Mouse (Mus musculus) CH12.LX (cell line): Measurements from ENCODE around the gene Dnajc2. TPM values are rescaled to one million over a fixed set of nuclear protein-coding genes. Genes with fewer than 3 reads are reported as not detected.

Source experiments
- DNase-seq: peaks from one replicate; pipeline ENCODE4 v3.0.0-alpha.2; 2013; ENCODE audit errors: extremely low read depth
- H3K27ac ChIP-seq: 2 replicates; pipeline ENCODE4 v1.5.1; 2012; ENCODE audit warnings: low read depth, mild to moderate bottlenecking, control low read depth, moderate library complexity; ENCODE audit not compliant: insufficient read depth
- H3K27me3 ChIP-seq: replicated peaks from 2 replicates; pipeline ENCODE3; 2012; ENCODE audit warnings: inconsistent platforms
- H3K36me3 ChIP-seq, 2 experiments: replicated peaks in 1 of 2; 2 replicates each; pipeline versions ENCODE3 to v1.6.1; 2012; ENCODE audit warnings: inconsistent platforms in 1 of 2, low read length in 1 of 2, mild to moderate bottlenecking in 1 of 2, mixed read lengths in 1 of 2, moderate library complexity in 1 of 2; ENCODE audit not compliant: control insufficient read depth in 1 of 2, insufficient read depth in 1 of 2
- H3K4me1 ChIP-seq, 2 experiments: 2 replicates each; pipeline ENCODE4 v1.6.1; 2012; ENCODE audit warnings: inconsistent platforms in 1 of 2, moderate library complexity in 1 of 2; ENCODE audit not compliant: insufficient read depth in 2 of 2, control insufficient read depth in 1 of 2
- H3K4me2 ChIP-seq: 2 replicates; pipeline ENCODE4 v1.6.1; 2012; ENCODE audit warnings: low read depth, mild to moderate bottlenecking, control low read depth; ENCODE audit not compliant: poor library complexity, insufficient read depth, severe bottlenecking
- H3K4me3 ChIP-seq, 3 experiments: fragments of 150-350 bp in 1 of 3; sonication (generic) in 1 of 3; replicated peaks in 1 of 3; 2 replicates each; pipeline versions ENCODE3 to v1.5.1; 2011 to 2012; ENCODE audit warnings: low read depth in 2 of 3, low read length in 2 of 3, mild to moderate bottlenecking in 2 of 3, moderate library complexity in 2 of 3, control low read depth in 1 of 3, improper control_type of control experiment in 1 of 3, inconsistent platforms in 1 of 3, mixed read lengths in 1 of 3; ENCODE audit not compliant: poor library complexity in 1 of 3
- H3K79me2 ChIP-seq: replicated peaks from 2 replicates; pipeline ENCODE4 v1.6.1; 2012; ENCODE audit warnings: mild to moderate bottlenecking, moderate library complexity; ENCODE audit not compliant: control insufficient read depth, poor library complexity, insufficient read depth, severe bottlenecking; ENCODE audit errors: extremely low read depth
- H3K9ac ChIP-seq: 2 replicates; pipeline ENCODE4 v1.6.1; 2012; ENCODE audit warnings: low read depth, mild to moderate bottlenecking, control low read depth, moderate library complexity; ENCODE audit not compliant: insufficient read depth
- H3K9me3 ChIP-seq: replicated peaks from 2 replicates; pipeline ENCODE3; 2012; ENCODE audit warnings: low read length, inconsistent platforms, mixed read lengths
- BHLHE40 ChIP-seq: IDR thresholded peaks from 2 replicates; pipeline ENCODE4 v1.6.1; 2011; ENCODE audit warnings: mild to moderate bottlenecking, low read depth, low read length, improper control_type of control experiment
- CHD2 ChIP-seq: IDR thresholded peaks from 2 replicates; pipeline ENCODE4 v1.6.1; 2011; ENCODE audit warnings: low read length, improper control_type of control experiment
- ELF1 ChIP-seq: IDR thresholded peaks from 2 replicates; pipeline ENCODE4 v1.6.1; 2014; ENCODE audit warnings: low read depth, mild to moderate bottlenecking, inconsistent platforms, low read length, improper control_type of control experiment
- ETS1 ChIP-seq: conservative IDR thresholded peaks from 2 replicates; pipeline ENCODE4 v1.6.1; 2012; ENCODE audit warnings: low read depth, mild to moderate bottlenecking, inconsistent platforms, low read length, improper control_type of control experiment, moderate library complexity
- IRF4 ChIP-seq: IDR thresholded peaks from 2 replicates; pipeline ENCODE4 v1.6.1; 2014; ENCODE audit warnings: low read depth, mild to moderate bottlenecking, inconsistent platforms, low read length, improper control_type of control experiment
- JUN ChIP-seq: IDR thresholded peaks from 2 replicates; pipeline ENCODE4 v1.6.1; 2011; ENCODE audit warnings: low read depth, mild to moderate bottlenecking, low read length, improper control_type of control experiment, moderate library complexity; ENCODE audit not compliant: insufficient read depth
- KAT2A ChIP-seq: IDR thresholded peaks from 2 replicates; pipeline ENCODE4 v1.6.1; 2012; ENCODE audit warnings: low read length, improper control_type of control experiment, inconsistent platforms; ENCODE audit not compliant: insufficient replicate concordance
- MAFK ChIP-seq: IDR thresholded peaks from 2 replicates; pipeline ENCODE4 v1.6.1; 2011; ENCODE audit warnings: low read length, improper control_type of control experiment; ENCODE audit not compliant: insufficient replicate concordance
- MAZ ChIP-seq: IDR thresholded peaks from 2 replicates; pipeline ENCODE4 v1.6.1; 2012; ENCODE audit warnings: low read depth, mild to moderate bottlenecking, inconsistent platforms, low read length, improper control_type of control experiment, moderate library complexity
- MEF2A ChIP-seq: IDR thresholded peaks from 2 replicates; pipeline ENCODE4 v1.6.1; 2014; ENCODE audit warnings: low read depth, mild to moderate bottlenecking, inconsistent platforms, low read length, improper control_type of control experiment, borderline replicate concordance
- MXI1 ChIP-seq: IDR thresholded peaks from 2 replicates; pipeline ENCODE4 v1.6.1; 2011; ENCODE audit warnings: mild to moderate bottlenecking, low read depth, low read length, improper control_type of control experiment
- MYC ChIP-seq: IDR thresholded peaks from 2 replicates; pipeline ENCODE4 v1.6.1; 2011; ENCODE audit warnings: low read depth, mild to moderate bottlenecking, improper control_type of control experiment, low read length
- PAX5 ChIP-seq: IDR thresholded peaks from 2 replicates; pipeline ENCODE4 v1.6.1; 2012; ENCODE audit warnings: low read length, inconsistent platforms, mixed read lengths
- POLR2A ChIP-seq: IDR thresholded peaks from 2 replicates; pipeline ENCODE4 v1.6.1; 2011; ENCODE audit warnings: low read depth, mild to moderate bottlenecking, improper control_type of control experiment, low read length
- SMC3 ChIP-seq: IDR thresholded peaks from 2 replicates; pipeline ENCODE4 v1.6.1; 2011; ENCODE audit warnings: low read depth, low read length, improper control_type of control experiment
- TBP ChIP-seq: conservative IDR thresholded peaks from 2 replicates; pipeline ENCODE4 v1.6.1; 2011; ENCODE audit warnings: low read depth, low read length, improper control_type of control experiment
- ZC3H11A ChIP-seq: IDR thresholded peaks from 2 replicates; pipeline ENCODE4 v1.6.1; 2012; ENCODE audit warnings: low read depth, mild to moderate bottlenecking, inconsistent platforms, low read length, improper control_type of control experiment
- ZNF384 ChIP-seq: IDR thresholded peaks from 2 replicates; pipeline ENCODE4 v1.6.1; 2012; ENCODE audit warnings: low read depth, low read length, improper control_type of control experiment, inconsistent platforms
- dilution Hi-C: fragments of 300-500 bp; cut with MboI; formaldehyde crosslinking; loops from 2 replicates; pipeline ENCODE4 v1.14.3; 2020; ENCODE audit warnings: low sequenced_read_pairs; ENCODE audit not compliant: extremely low pct_unique_long_range_greater_than_20kb, extremely low pct_ligation_motif_present
- in situ Hi-C: fragments of 300-500 bp; cut with MboI; formaldehyde crosslinking; loops from 3 replicates; pipeline ENCODE4 v1.14.3; 2019; ENCODE audit warnings: low sequenced_read_pairs, low pct_ligation_motif_present, low pct_unique_long_range_greater_than_20kb, mixed read lengths
- polyA plus RNA-seq: library from polyadenylated mRNA; unstranded; fragments of >175 nt; gene quantifications from 2 replicates; pipeline ENCODE4 v1.2.1, GENCODE M21; 2012; ENCODE audit warnings: low read depth; ENCODE audit not compliant: insufficient read length
- total RNA-seq, 2 experiments: library from RNA; depleted of rRNA; stranded (reverse); fragments of 300-350 nt in 1 of 2; fragments of >200 nt in 1 of 2; gene quantifications; 2 replicates each; pipeline ENCODE4 v1.2.3; 2012 to 2014

Gene Dnajc2
- total and polyA plus RNA-seq, 3 experiments, result 79.2 to 242 (median 138) TPM

- H3K79me2 ChIP-seq, result peaks cover 72% of the 10 kb centered on the region
- H3K36me3 ChIP-seq, result peaks cover 15 to 51% of the 10 kb centered on the region in 2 experiments
- peak overlapping the region; percentile 77 for H3K27ac ChIP-seq
- in situ Hi-C loops (no loop called here), dilution Hi-C loops (no loop called here)
- peaks cover 3 to 40% of the 10 kb centered on the region in 2 experiments; a peak in 2 of 4 replicates for H3K4me1 ChIP-seq
- H3K27me3 ChIP-seq, result no peaks in the 10 kb centered on the region
- H3K4me2 ChIP-seq, result peak overlapping the region; percentile 82; the same call in 1 of the 2 replicates
- H3K9me3 ChIP-seq, result no peaks in the 10 kb centered on the region
- no peak for DNase-seq
- H3K9ac ChIP-seq, result peak overlapping the region; percentile 98
- no peak for TF ChIP-seq BHLHE40
- TF ChIP-seq TBP, result no peak
- no peak for TF ChIP-seq ZNF384
- TF ChIP-seq POLR2A, result no peak
- TF ChIP-seq ZC3H11A, result no peak
- TF ChIP-seq JUN, result no peak
- TF ChIP-seq PAX5, result no peak
- no peak for TF ChIP-seq MEF2A
- TF ChIP-seq ETS1, result no peak
- no peak for TF ChIP-seq MAZ
- no peak for TF ChIP-seq ELF1
- TF ChIP-seq MXI1, result no peak
- TF ChIP-seq SMC3, result no peak
- TF ChIP-seq MYC, result no peak
- TF ChIP-seq MAFK, result no peak
- no peak for TF ChIP-seq KAT2A
- TF ChIP-seq IRF4, result no peak
- no peak for TF ChIP-seq CHD2
- H3K4me3 ChIP-seq, result peak overlapping the region; percentile 88 to 100 (median 96)
Observed at GRCm38 (mm10) chr5:21787186-21788105, 2.4 kb upstream of the Dnajc2 start.
